Mouse (Mus musculus): ENCODE data around the gene Dnajb12.

Gene Dnajb12

GRCm38 (mm10) chr10:59879255-59880028, at the start of gene Dnajb12:
Gene Dnajb12 (plus strand): TSS chr10:59879556.
- peak; percentile 89 for DNase-seq (ENCODE audit: extremely low spot score, low read depth, low spot score)

DNA sequence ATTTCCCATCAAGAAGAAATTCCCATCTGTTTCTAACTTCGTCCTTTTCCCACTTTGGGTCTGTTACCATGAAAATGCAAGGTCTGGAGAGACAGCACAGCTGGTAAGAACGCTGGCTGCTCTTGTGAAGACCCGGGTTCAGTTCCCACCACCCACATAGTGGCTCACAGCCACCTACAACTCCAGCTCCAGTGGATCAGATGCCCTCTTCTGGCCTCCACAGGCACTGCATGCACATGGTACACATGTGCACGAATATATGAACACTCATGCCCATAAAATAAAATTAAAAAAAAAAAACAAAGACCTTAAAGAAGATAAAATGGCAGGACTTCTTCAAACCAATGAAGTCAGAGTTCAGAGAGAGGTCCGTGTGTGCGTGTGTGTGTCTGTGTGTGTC, 49.5 kb upstream of the Dnajb12 start:
- no peak for DNase-seq (ENCODE audit: extremely low spot score, low read depth, low spot score)

GRCm38 (mm10) chr10:59831950-59832349, 47.4 kb upstream of the Dnajb12 start:
- DNase-seq (ENCODE audit: extremely low spot score, low read depth, low spot score) = no peak

- no peak for DNase-seq (ENCODE audit: extremely low spot score, low read depth, low spot score)
Observed at GRCm38 (mm10) chr10:59835301-59836155, 43.8 kb upstream of the Dnajb12 start.

DNA sequence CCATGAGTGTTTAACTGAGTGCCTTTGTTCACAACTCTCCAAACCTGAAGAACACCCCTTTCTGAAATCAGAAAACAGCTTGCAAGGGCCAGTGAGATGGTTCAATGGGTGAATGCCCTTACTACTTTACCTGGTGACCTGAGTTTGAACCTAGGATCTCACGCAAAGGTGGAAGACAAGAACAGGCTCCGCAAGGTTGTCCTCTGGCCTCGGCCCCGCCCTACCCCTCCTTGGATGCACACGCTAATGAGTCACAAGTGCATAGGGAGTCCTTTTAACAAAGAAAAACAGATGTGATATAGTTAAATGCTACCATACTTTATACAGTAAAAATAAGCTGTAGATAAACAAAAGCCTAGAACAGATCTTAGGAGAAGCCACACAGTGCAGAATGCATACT, 41.9 kb upstream of the Dnajb12 start:
- no peak for DNase-seq (ENCODE audit: extremely low spot score, low read depth, low spot score)

DNA sequence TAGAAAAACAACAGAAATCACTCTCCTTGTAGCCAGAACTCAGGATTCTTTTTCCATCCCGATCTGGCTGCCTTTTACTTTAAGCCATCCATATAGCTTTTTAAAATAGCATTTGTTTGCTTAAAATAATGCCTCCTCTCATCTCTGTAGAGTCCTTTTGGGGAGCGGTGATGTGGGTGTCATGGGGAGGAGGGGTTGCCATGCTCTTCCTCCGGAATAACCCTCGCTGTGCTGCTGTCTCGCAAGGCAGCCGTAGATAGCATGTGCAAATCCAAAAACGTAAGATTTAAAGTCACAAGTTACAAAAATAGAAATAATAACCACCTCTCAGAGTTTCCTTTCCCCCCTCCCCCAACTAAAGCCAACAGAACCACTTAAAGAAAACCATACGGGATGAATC, 37.9 kb upstream of the Dnajb12 start:
- no peak for DNase-seq (ENCODE audit: extremely low spot score, low read depth, low spot score)

DNA sequence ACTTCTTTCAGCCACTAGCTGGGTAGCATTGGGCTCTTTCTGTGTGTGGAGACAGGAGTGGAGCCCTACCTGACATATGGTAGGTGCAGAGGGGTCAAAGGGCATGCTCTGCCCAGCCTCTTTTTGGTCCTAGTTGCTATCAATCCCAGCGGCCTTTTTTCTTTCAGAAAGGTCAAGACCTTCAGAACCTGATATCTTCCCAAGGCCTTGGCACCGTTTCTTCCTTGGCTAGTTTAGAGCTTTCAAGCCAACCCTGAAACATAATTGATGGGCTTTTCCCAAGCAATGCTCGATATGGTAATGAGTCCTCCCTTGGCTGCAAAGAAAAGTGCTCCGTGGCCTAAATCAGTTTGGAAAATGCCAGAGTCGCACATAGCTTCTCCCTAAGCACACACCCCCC, 36.2 kb upstream of the Dnajb12 start:
- no peak for DNase-seq (ENCODE audit: extremely low spot score, low read depth, low spot score)

- no peak for DNase-seq (ENCODE audit: extremely low spot score, low read depth, low spot score)
Observed at GRCm38 (mm10) chr10:59844686-59845085, 34.7 kb upstream of the Dnajb12 start.

- no peak for DNase-seq (ENCODE audit: extremely low spot score, low read depth, low spot score)
Observed at GRCm38 (mm10) chr10:59846416-59846815, 32.9 kb upstream of the Dnajb12 start.

- no peak for DNase-seq (ENCODE audit: extremely low spot score, low read depth, low spot score)
Observed at GRCm38 (mm10) chr10:59848079-59848877, 31.1 kb upstream of the Dnajb12 start.

DNA sequence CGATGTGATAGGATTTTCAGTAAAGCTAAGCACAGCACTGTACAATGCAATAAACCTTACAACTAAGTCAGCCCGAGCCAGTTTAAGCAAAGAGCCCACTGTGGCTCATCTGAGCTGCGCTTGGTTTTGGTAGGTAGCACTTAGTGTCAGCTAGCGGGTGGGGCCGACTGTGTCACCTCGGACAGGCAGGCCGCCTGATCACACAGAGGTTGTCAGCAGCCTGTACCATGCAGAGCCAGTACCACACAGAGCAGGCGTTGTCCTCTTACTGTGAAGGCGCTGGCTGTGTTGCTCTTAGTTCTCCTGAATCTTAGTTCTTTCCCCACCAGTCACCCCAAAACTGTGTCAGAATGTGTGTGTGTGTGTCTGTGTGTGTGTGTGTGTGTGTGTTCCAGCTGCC, 30.4 kb upstream of the Dnajb12 start:
- no peak for DNase-seq (ENCODE audit: extremely low spot score, low read depth, low spot score)

GRCm38 (mm10) chr10:59849371-59849770, 30.0 kb upstream of the Dnajb12 start:
- DNase-seq (ENCODE audit: extremely low spot score, low read depth, low spot score) = no peak

DNA sequence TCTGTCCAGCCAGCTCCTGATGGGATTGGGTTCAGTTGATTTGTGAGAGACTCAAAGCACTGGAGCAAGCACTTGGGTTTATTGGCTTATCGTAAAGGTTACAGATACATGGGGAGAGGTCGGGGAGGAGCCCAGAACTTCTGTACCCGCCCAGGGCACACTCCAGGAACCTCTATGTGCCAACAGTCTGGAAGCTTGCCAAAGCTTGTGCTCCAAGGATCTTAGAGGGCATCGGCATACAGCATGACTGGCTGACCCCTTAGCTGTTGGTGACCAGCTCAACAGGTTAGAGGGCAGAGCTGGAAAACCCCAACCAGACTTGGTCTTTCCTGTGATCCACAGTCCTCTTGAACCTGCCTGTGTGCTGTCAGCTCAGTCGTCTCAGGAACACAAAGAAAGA, 22.2 kb upstream of the Dnajb12 start:
- DNase-seq (ENCODE audit: extremely low spot score, low read depth, low spot score) = no peak

DNA sequence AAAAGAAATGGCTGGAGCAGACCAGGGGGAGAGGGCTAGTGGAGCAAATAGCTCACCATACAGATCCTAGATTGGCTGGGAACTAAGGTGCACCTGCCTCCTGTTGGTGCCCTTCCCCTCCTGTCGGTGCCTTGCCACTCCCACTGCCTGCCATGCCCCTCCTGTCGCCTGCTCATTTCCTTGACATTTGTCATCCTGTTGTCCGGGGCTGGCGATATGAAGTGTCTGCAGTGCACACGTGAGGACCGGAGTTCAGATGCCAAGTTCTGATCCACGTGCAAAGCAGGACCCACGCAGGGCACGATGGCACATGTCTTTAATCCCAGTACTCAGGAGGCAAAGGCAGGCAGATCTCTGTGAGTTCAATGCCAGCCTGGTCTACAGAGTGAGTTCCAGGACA, 18.7 kb upstream of the Dnajb12 start:
- no peak for DNase-seq (ENCODE audit: extremely low spot score, low read depth, low spot score)

DNA sequence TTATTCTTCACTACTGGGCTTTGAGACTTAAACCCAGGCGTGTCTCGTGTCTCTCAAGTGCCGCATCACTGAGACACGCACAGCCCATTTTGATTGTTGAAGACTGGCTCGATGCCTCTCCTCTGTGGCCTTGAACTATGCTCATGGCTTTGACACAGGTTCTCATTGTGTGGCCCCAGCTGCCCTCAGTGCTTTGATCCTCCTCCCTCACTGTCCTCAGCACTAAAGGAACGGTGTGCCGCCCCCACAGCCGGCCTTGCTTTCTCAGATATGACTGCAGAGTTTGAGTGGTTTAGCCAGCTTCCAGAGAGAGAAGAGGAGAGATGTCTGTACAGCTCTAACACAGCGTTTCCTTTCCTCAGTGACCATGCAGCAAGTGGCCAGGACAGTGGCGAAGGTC, 18.2 kb upstream of the Dnajb12 start:
- no peak for DNase-seq (ENCODE audit: extremely low spot score, low read depth, low spot score)

DNA sequence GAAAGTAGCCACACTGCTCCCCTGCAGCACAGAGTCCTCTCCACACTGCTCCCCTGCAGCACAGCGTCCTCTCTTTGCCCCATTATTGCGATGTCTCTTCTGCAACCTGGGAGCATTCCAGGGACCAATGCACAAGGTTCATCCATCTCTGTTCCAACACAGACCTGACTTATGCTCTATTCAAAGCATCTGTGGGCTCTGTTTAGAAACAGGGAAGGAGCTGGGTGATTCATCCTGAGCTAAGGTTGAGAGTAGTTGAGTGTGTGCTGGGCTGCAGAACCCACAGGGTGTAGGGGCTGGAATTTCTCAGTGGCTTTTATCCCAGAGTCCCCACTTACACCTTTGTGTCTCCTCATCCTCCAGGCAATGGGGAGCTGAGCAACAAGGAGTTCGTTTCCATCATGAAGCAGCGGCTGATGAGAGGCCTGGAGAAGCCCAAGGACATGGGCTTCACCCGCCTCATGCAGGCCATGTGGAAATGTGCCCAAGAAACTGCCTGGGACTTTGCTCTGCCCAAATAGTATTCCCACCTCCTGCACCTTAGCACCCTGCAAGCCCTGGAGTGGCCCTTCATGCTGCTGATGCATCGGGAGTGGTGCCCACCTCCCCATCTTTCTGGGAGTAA, 16.4 kb upstream of the Dnajb12 start:
- DNase-seq (ENCODE audit: extremely low spot score, low read depth, low spot score) = no peak

GRCm38 (mm10) chr10:59863620-59864019, 15.7 kb upstream of the Dnajb12 start:
- DNase-seq (ENCODE audit: extremely low spot score, low read depth, low spot score) = no peak

- DNase-seq (ENCODE audit: extremely low spot score, low read depth, low spot score) = no peak
Observed at GRCm38 (mm10) chr10:59864232-59864875, 15.0 kb upstream of the Dnajb12 start.

- peak; percentile 76 for DNase-seq (ENCODE audit: extremely low spot score, low read depth, low spot score)
Observed at GRCm38 (mm10) chr10:59864884-59865726, 14.3 kb upstream of the Dnajb12 start.

DNA sequence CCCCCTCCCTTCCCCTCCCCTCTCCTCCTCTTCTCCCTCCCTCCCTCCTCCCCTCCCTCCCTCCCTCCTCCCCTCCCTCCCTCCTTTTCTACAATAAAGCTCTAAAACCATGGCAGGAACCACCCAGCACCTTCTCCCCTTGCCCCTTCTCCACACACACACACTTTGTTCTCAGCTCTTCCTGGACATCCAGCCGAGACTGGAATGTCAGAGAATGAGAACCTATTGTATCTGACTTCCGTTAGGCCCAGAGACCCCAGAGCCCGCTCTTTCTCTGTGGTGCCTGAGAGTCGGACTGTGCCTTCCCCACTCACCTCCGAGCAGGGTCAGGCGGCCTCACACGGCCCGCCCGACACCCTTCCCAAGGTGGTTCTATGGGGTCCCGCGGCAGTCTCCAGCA, 11.1 kb upstream of the Dnajb12 start:
- DNase-seq (ENCODE audit: extremely low spot score, low read depth, low spot score) = no peak
